Mouse (Mus musculus) G1E (cell line): ENCODE measurements around the gene Aebp2. TPM values are rescaled to one million over a fixed set of nuclear protein-coding genes. Genes with fewer than 3 reads are reported as not detected.

ENCODE experiments used
- ATAC-seq: 2 replicates; pipeline ENCODE4 v1.8.0; 2016; ENCODE audit warnings: mild to moderate bottlenecking; ENCODE audit not compliant: insufficient number of reproducible peaks, poor library complexity, low FRiP score, severe bottlenecking; ENCODE audit errors: extremely low read depth
- DNase-seq: peaks from one replicate; pipeline ENCODE4 v3.0.0; 2012; ENCODE audit warnings: low spot score
- H3K27me3 ChIP-seq: 2 replicates; pipeline ENCODE4 v1.6.1; 2012; ENCODE audit warnings: mild to moderate bottlenecking, low read length, inconsistent platforms; ENCODE audit not compliant: insufficient read depth
- H3K36me3 ChIP-seq: replicated peaks from 2 replicates; pipeline ENCODE3; 2012; ENCODE audit warnings: mild to moderate bottlenecking, inconsistent platforms
- H3K4me1 ChIP-seq: 2 replicates; pipeline ENCODE4 v1.6.1; 2012; ENCODE audit warnings: low read depth, low read length, inconsistent platforms, mixed read lengths; ENCODE audit not compliant: insufficient read depth
- H3K4me3 ChIP-seq: 2 replicates; pipeline ENCODE4 v1.5.1; 2012; ENCODE audit warnings: low read depth, mild to moderate bottlenecking, inconsistent platforms, low read length, moderate library complexity, mixed read lengths
- H3K9me3 ChIP-seq: replicated peaks from 2 replicates; pipeline ENCODE4 v1.6.1; 2012; ENCODE audit warnings: inconsistent platforms
- CTCF ChIP-seq: IDR thresholded peaks from 2 replicates; pipeline ENCODE4 v1.5.1; 2012; ENCODE audit warnings: low read depth, low read length, inconsistent platforms, mixed read lengths
- GATA1 ChIP-seq: IDR thresholded peaks from 2 replicates; pipeline ENCODE4 v1.6.1; 2012; ENCODE audit warnings: borderline replicate concordance, low read length, inconsistent platforms, mixed read lengths
- GATA2 ChIP-seq: IDR thresholded peaks from 2 replicates; pipeline ENCODE4 v1.6.1; 2012; ENCODE audit warnings: low read depth, low read length, inconsistent platforms, borderline replicate concordance
- POLR2AphosphoS5 ChIP-seq: IDR thresholded peaks from 2 replicates; pipeline ENCODE4 v1.6.1; 2012; ENCODE audit warnings: low read depth, low read length, inconsistent platforms; ENCODE audit not compliant: insufficient replicate concordance
- TAL1 ChIP-seq: conservative IDR thresholded peaks from 2 replicates; pipeline ENCODE4 v1.6.1; 2012; ENCODE audit warnings: low read depth, low read length, inconsistent platforms, mixed read lengths
- polyA plus RNA-seq: library from polyadenylated mRNA; stranded (reverse); fragments of >175 nt; gene quantifications from 2 replicates; pipeline ENCODE4 v1.2.3, GENCODE M21; 2012
- total RNA-seq, 2 experiments: library from RNA; stranded (forward) in 1 of 2; stranded (reverse) in 1 of 2; fragments of 200-1000 nt in 1 of 2; fragments of >200 nt in 1 of 2; fragmentation: Nextera tagmentation in 1 of 2; gene quantifications; 2 replicates each; pipeline ENCODE4 v1.2.3; 2014 to 2017

Aebp2 gene
- total and polyA plus RNA-seq, 3 experiments: 41.6 to 71.7 (median 71.6) TPM

GRCm38 (mm10) chr6:140712754-140713153, 90.3 kb downstream of the Aebp2 start:
- H3K4me1 ChIP-seq: no peaks in the 10 kb centered on the region
- peaks cover 12% of the 10 kb centered on the region for H3K9me3 ChIP-seq
- no peak overlapping the region for H3K4me3 ChIP-seq
- ATAC-seq (0 out of 2 replicates have a peak, but pooled peaks have one; percentile 61), DNase-seq (no peak)
- no peaks in the 10 kb centered on the region; the same call in 1 of the 2 replicates for H3K27me3 ChIP-seq
- no peaks in the 10 kb centered on the region for H3K36me3 ChIP-seq
- TF ChIP-seq GATA2 (no peak), CTCF (peak; percentile 78), POLR2AphosphoS5 (no peak)

- Histone ChIP-seq H3K4me1 (no peaks in the 10 kb centered on the region), H3K27me3 (no peaks in the 10 kb centered on the region; the same call in 1 of the 2 replicates), H3K4me3 (no peak overlapping the region), H3K9me3 (peaks cover 7% of the 10 kb centered on the region), H3K36me3 (no peaks in the 10 kb centered on the region)
- DNase-seq (no peak), ATAC-seq (peak; percentile 51)
- TF ChIP-seq CTCF (peak; percentile 68), POLR2AphosphoS5 (no peak), GATA2 (no peak), TAL1 (no peak)
These were observed 92.5 kb downstream of the Aebp2 start for GRCm38 (mm10) chr6:140714905-140715365.

- no peak for ATAC-seq
- Histone ChIP-seq H3K4me3 (no peak overlapping the region), H3K4me1 (no peaks in the 10 kb centered on the region), H3K9me3 (peaks cover 31% of the 10 kb centered on the region), H3K36me3 (no peaks in the 10 kb centered on the region), H3K27me3 (no peaks in the 10 kb centered on the region)
- TF ChIP-seq TAL1 (no peak), GATA1 (no peak), GATA2 (no peak), CTCF (no peak), POLR2AphosphoS5 (no peak)
- DNase-seq: no peak
These were observed 99.6 kb downstream of the Aebp2 start for GRCm38 (mm10) chr6:140722058-140722457.

Other genes starting within 250 kb of the Aebp2 start
- gene Plekha5, start 198.6 kb upstream of the Aebp2 start, total RNA-seq (2014; fragmentation: Nextera tagmentation): not detected in 2 replicates
- 0.06 and 0.55 TPM in 2 replicates for gene Plekha5, start 198.6 kb upstream of the Aebp2 start, total RNA-seq (2017)
- not detected in 2 replicates for gene Plekha5, start 198.6 kb upstream of the Aebp2 start, polyA plus RNA-seq
- gene Gm11077, start 106.6 kb downstream of the Aebp2 start, total RNA-seq (2014; fragmentation: Nextera tagmentation): not detected in 2 replicates
- gene Gm11077, start 106.6 kb downstream of the Aebp2 start, total RNA-seq (2017): not detected in 2 replicates
- gene Gm11077, start 106.6 kb downstream of the Aebp2 start, polyA plus RNA-seq: not detected in 2 replicates